Mouse (Mus musculus) neural tube, embryonic 11.5 days (tissue): Measurements from ENCODE around the gene Zfp715. TPM values are rescaled to one million over a fixed set of nuclear protein-coding genes. Genes with fewer than 3 reads are reported as not detected.
"Not testable (repeated sequence)": the region's sequence is repeated elsewhere in the genome, so short reads cannot be mapped to it uniquely, and the experiment has no call there.

Experiments
- ATAC-seq: fragments of 200-750 bp; cut with Nextera tagmentation; 2 replicates; pipeline ENCODE4 v1.8.0; 2017; ENCODE audit warnings: moderate number of reproducible peaks, mild to moderate bottlenecking, moderate TSS enrichment, moderate library complexity; ENCODE audit not compliant: insufficient read depth, low FRiP score, low TSS enrichment
- DNase-seq: peaks from one replicate; pipeline ENCODE4 v3.0.0-alpha.2; 2015; ENCODE audit warnings: low spot score
- H3K27ac ChIP-seq: fragments of 300-500 bp; sonication (generic); 2 replicates; pipeline ENCODE4 v1.5.1; 2014; ENCODE audit warnings: low read depth, mild to moderate bottlenecking, low read length
- H3K27me3 ChIP-seq: fragments of 300-500 bp; sonication (generic); 2 replicates; pipeline ENCODE4 v1.6.1; 2014; ENCODE audit warnings: mild to moderate bottlenecking, low read length, mixed read lengths; ENCODE audit not compliant: control insufficient read depth, insufficient read depth
- H3K36me3 ChIP-seq: fragments of 300-500 bp; sonication (generic); 2 replicates; pipeline ENCODE4 v1.6.1; 2014; ENCODE audit warnings: mild to moderate bottlenecking, low read length, moderate library complexity, mixed read lengths; ENCODE audit not compliant: control insufficient read depth, insufficient read depth
- H3K4me1 ChIP-seq: fragments of 300-500 bp; sonication (generic); 2 replicates; pipeline ENCODE4 v1.6.1; 2014; ENCODE audit warnings: low read length, mixed read lengths; ENCODE audit not compliant: control insufficient read depth, insufficient read depth
- H3K4me2 ChIP-seq: fragments of 300-500 bp; sonication (generic); 2 replicates; pipeline ENCODE4 v1.6.1; 2014; ENCODE audit warnings: low read depth, mild to moderate bottlenecking, moderate library complexity
- H3K4me3 ChIP-seq: fragments of 300-500 bp; sonication (generic); 2 replicates; pipeline ENCODE4 v1.5.1; 2014; ENCODE audit warnings: low read depth, low read length
- H3K9ac ChIP-seq: fragments of 300-500 bp; sonication (generic); 2 replicates; pipeline ENCODE4 v1.6.1; 2014; ENCODE audit warnings: mild to moderate bottlenecking, low read length
- H3K9me3 ChIP-seq: fragments of 300-500 bp; sonication (generic); 2 replicates; pipeline ENCODE4 v1.6.1; 2016; ENCODE audit warnings: low read length; ENCODE audit not compliant: control insufficient read depth
- WGBS: fragments of 180-500 bp; shearing (Covaris S2); extraction: QIAGEN DNeasy Blood & Tissue Kit; methylation state at CpG from one replicate; pipeline ENCODE4 v1.1.7; 2014; 5-methylcytosine and 5-hydroxymethylcytosine counted together
- polyA plus RNA-seq: library from polyadenylated mRNA; unstranded; fragments of >200 nt; fragmentation: Nextera tagmentation; extraction: Ambion mirVana; gene quantifications from 2 replicates; pipeline ENCODE4 v1.2.1, GENCODE M21; 2014

Zfp715 gene
- polyA plus RNA-seq, 1 experiment from 2014 or later: 16.6 TPM

DNA sequence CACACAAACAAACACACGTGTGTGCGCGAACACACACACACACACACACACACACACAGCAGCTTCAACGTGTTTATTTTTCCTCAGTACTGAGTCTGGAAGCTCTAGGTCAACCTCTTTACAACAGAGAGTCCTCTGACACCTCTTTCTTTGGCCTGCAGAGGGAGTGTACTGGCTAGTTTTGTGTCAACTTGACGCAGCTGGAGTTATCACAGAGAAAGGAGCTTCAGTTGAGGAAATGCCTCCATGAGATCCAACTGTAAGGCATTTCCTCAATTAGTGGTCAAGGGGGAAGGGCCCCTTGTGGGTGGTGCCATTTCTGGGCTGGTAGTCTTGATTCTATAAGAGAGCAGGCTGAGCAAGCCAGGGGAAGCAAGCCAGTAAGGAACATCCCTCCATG, 36.5 kb upstream of the Zfp715 start:
- WGBS: 70% methylated on average over 5 of the region's 5 CpGs
- not testable (repeated sequence) for H3K4me2 ChIP-seq, ATAC-seq, H3K36me3 ChIP-seq, DNase-seq, H3K27ac ChIP-seq, H3K9me3 ChIP-seq, H3K4me1 ChIP-seq, H3K9ac ChIP-seq, H3K4me3 ChIP-seq, H3K27me3 ChIP-seq

DNA sequence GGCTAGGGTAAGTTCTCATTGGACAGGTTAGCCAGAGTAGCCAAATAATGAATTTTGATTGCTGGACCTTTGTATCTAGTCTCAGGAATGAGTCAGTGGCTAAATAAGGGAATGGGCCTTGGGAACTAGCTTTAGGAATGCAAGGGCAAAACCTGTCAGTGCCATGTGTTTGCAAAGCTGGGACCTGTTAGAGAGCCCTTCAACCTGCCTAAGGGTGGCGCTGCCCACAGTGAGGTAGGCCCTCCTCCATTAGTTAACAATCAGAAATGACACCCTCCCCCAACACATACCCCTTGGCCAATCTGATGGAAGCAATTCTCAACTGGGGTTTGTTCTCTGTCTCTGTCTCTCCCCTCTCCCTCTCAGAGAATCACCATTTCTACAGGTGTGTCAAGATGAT, 33.5 kb upstream of the Zfp715 start:
- no peaks in the 10 kb centered on the region for H3K27me3 ChIP-seq
- DNase-seq (no peak), ATAC-seq (no peak)
- H3K4me2 ChIP-seq: no peak overlapping the region
- H3K36me3 ChIP-seq: no peaks in the 10 kb centered on the region
- no peak overlapping the region for H3K27ac ChIP-seq
- WGBS: 73% methylated on average over 1 of the region's 1 CpGs
- H3K9ac ChIP-seq: no peak overlapping the region
- no peaks in the 10 kb centered on the region for H3K9me3 ChIP-seq
- no peaks in the 10 kb centered on the region for H3K4me1 ChIP-seq
- H3K4me3 ChIP-seq: no peak overlapping the region

DNA sequence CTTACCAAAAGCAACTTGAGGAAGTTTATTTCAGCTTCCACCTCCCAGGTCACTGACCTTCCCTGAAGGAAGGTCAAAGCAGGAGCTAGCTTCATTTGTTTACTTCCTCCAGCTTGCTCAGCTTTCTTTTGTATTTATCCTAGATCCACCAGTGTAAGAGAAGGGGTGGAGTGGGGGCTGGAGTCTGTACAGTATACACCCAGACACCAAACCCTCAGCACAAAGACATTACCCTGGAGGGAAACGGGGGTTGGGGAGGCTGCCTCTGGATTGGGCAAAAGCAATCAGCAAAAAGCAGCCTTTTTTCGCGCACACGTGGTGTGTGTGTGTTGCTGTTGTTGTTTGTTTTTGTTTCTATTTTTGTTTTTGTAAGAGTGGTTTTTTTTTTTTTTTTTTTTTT, 33.1 kb upstream of the Zfp715 start:
- no peaks in the 10 kb centered on the region for H3K36me3 ChIP-seq
- 77% methylated on average over 4 of the region's 4 CpGs for WGBS
- no peak overlapping the region for H3K4me2 ChIP-seq

DNA sequence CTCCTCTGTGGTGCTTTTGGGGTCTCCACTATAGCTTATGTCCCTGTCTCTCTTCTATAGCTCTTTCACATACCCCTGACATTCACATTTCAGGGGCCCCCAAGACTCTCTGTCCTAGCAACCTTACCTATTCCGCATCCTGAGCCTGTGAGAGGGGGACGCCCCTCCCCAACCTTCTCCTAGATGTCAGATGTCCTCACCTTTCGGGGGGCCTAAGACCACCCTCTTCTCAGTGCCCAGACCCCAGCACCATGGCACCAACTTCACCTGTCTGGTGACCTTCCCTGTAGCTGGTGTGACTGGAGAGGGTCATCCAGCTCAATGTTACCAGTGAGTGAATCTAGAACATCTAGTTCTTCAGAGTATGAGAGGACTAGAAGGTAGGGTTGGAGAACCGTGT, 31.4 kb upstream of the Zfp715 start:
- no peak overlapping the region for H3K27ac ChIP-seq
- H3K36me3 ChIP-seq: no peaks in the 10 kb centered on the region
- no peaks in the 10 kb centered on the region for H3K9me3 ChIP-seq
- H3K27me3 ChIP-seq: no peaks in the 10 kb centered on the region
- DNase-seq (no peak), ATAC-seq (no peak)
- no peak overlapping the region for H3K9ac ChIP-seq
- H3K4me1 ChIP-seq: no peaks in the 10 kb centered on the region
- H3K4me3 ChIP-seq: no peak overlapping the region
- 81% methylated on average over 4 of the region's 4 CpGs for WGBS
- no peak overlapping the region for H3K4me2 ChIP-seq

More for the DNA sequence above, 33.1 kb upstream of the Zfp715 start:
- Histone ChIP-seq H3K4me1 (no peaks in the 10 kb centered on the region), H3K4me3 (no peak overlapping the region), H3K27ac (no peak overlapping the region), H3K9ac (no peak overlapping the region), H3K27me3 (no peaks in the 10 kb centered on the region), H3K9me3 (no peaks in the 10 kb centered on the region)
- no peak for DNase-seq
- no peak for ATAC-seq

DNA sequence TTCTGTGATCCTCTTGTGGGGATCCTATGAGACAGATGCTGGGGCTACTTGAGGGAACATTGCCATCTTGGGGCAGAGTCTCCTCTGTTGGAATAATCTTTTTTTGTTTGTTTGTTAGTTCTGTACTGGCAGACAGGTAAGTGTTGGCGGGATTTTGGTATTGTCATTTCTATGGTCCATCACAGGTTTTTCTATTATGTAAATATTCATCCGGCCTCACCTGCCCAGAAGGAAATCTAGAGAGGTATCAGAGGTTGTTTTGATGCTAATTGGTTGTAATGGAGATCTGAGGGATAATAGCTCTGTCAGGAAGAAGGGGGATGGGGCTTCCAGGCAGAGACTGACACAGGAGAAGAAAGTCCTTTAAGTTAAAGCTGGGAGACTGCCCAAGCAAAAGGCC, 30.9 kb upstream of the Zfp715 start:
- no peaks in the 10 kb centered on the region for H3K36me3 ChIP-seq
- no peak for ATAC-seq

DNA sequence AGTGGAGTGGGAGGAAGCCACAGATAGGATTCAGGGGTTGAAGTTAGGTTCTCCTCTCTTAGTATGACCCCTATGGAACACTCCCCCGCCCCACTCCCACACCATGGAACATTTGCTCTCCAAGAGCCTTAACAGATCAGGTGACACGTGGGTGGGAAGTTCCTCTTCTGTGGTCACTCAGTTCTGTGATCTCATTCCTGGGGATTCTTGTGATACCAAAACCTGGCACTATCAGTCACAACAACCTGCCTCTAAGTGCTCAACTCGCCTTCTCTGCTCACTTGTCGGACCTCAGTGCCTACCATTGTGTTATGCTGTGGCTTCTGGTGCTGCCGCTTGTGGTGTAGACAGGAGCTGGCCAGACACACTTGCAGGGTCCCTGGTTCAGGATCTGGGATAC, 30.1 kb upstream of the Zfp715 start:
- no peak overlapping the region for H3K4me2 ChIP-seq
- no peaks in the 10 kb centered on the region for H3K4me1 ChIP-seq
- H3K27me3 ChIP-seq: no peaks in the 10 kb centered on the region
- DNase-seq (no peak), ATAC-seq (no peak)
- WGBS: 75% methylated on average over 5 of the region's 5 CpGs
- H3K9me3 ChIP-seq: no peaks in the 10 kb centered on the region
- no peak overlapping the region for H3K27ac ChIP-seq
- no peak overlapping the region for H3K9ac ChIP-seq
- H3K36me3 ChIP-seq: no peaks in the 10 kb centered on the region
- no peak overlapping the region for H3K4me3 ChIP-seq

More for the DNA sequence above, 30.9 kb upstream of the Zfp715 start:
- no peaks in the 10 kb centered on the region for H3K4me1 ChIP-seq
- 70% methylated on average over 2 of the region's 2 CpGs for WGBS
- H3K4me3 ChIP-seq: no peak overlapping the region
- no peak overlapping the region for H3K9ac ChIP-seq
- no peak for DNase-seq
- no peaks in the 10 kb centered on the region for H3K27me3 ChIP-seq
- no peaks in the 10 kb centered on the region for H3K9me3 ChIP-seq
- no peak overlapping the region for H3K27ac ChIP-seq
- H3K4me2 ChIP-seq: no peak overlapping the region

DNA sequence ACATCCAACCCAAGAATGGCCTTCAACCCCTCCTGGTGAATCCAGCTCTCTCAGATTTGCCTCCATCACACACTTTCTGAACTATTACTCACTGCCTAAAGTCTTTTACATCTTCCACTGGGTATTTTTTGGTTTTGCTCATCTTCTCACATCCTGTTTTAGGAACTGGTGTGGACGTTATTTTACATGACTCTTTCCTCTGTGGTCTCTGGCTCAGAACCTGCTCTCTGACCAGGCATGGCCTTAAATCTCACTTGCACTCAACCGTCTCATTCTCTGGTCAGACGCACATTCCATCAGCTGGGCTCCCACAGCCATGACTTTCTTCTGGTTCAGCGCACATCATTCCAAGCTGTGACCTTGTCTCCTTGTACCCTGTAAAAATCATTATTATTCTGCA, 27.7 kb upstream of the Zfp715 start:
- Histone ChIP-seq H3K9ac (no peak overlapping the region), H3K36me3 (no peaks in the 10 kb centered on the region), H3K4me1 (no peaks in the 10 kb centered on the region), H3K4me2 (no peak overlapping the region), H3K9me3 (no peaks in the 10 kb centered on the region), H3K27ac (no peak overlapping the region), H3K4me3 (no peak overlapping the region), H3K27me3 (no peaks in the 10 kb centered on the region)
- ATAC-seq (no peak), DNase-seq (no peak)
- 72% methylated on average over 4 of the region's 4 CpGs for WGBS

DNA sequence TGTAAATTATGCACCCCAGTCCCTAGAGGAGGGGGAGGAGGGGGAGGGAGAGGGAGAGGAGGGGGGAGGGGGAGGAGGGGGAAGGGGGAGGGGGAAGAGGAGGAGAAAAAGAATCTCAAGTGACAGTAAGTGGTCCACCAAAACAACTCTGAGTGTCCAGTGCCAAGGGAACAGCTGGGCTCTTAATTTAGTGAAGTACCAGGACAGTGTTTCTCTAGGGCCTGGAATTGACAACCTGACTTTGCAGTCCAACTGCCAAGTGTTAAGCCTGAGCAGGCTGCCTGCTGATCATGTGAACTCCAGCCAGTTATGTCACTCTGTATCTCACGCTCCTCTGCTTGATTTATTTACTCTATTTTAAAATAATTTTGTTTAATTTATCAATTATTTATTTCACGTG, 20.8 kb upstream of the Zfp715 start:
- H3K4me3 ChIP-seq: no peak overlapping the region
- no peaks in the 10 kb centered on the region for H3K9me3 ChIP-seq
- H3K27me3 ChIP-seq: no peaks in the 10 kb centered on the region
- no peaks in the 10 kb centered on the region for H3K36me3 ChIP-seq
- H3K27ac ChIP-seq: no peak overlapping the region
- H3K9ac ChIP-seq: no peak overlapping the region
- DNase-seq (no peak), ATAC-seq (no peak)
- no peak overlapping the region for H3K4me2 ChIP-seq
- H3K4me1 ChIP-seq: no peaks in the 10 kb centered on the region
- 56% methylated on average over 2 of the region's 2 CpGs for WGBS

DNA sequence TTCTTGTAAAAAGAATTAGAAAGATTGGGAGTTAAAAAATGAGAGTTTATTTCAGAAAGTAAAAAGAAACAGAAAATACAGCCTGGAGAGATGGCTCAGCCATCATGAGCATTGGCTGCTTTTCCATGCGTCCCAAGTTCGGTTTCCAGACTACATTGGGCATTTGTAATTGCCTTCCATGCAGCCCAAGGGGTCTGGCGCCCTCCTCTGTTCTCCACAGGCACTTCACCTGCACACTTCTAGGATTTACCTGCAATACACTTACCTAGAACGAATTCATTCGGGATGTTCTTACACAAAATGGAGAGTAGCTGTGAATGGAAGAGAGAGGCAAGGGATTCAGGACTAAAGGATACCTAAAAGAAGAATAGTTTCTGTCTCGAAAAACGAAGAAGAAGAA, 20.1 kb upstream of the Zfp715 start:
- DNase-seq: no peak
- WGBS: 51% methylated on average over 5 of the region's 7 CpGs
- Histone ChIP-seq H3K36me3 (no peaks in the 10 kb centered on the region), H3K9me3 (no peaks in the 10 kb centered on the region), H3K9ac (no peak overlapping the region), H3K4me1 (no peaks in the 10 kb centered on the region), H3K27me3 (no peaks in the 10 kb centered on the region), H3K27ac (no peak overlapping the region), H3K4me3 (no peak overlapping the region), H3K4me2 (no peak overlapping the region)
- no peak for ATAC-seq
